Mouse (Mus musculus) forebrain, embryonic 13.5 days (tissue): ENCODE measurements around the gene Tmem43. TPM values are rescaled to one million over a fixed set of nuclear protein-coding genes. Genes with fewer than 3 reads are reported as not detected.

Experiments used
- polyA plus RNA-seq: library from polyadenylated mRNA; unstranded; fragments of >200 nt; fragmentation: Nextera tagmentation; extraction: Ambion mirVana; gene quantifications from 2 replicates; pipeline ENCODE4 v1.2.1, GENCODE M21; 2015

The Tmem43 gene
- polyA plus RNA-seq, 1 experiment from 2014 or later: 48.3 TPM

Other genes starting within 250 kb of the Tmem43 start
- gene Wnt7a, start 62.3 kb upstream of the Tmem43 start, polyA plus RNA-seq: 21.9 and 22.8 TPM in 2 replicates
- 27.3 and 30.7 TPM in 2 replicates for gene Chchd4, start 157 bp upstream of the Tmem43 start, polyA plus RNA-seq
- 18.6 and 20.5 TPM in 2 replicates for gene Xpc, start 42.2 kb downstream of the Tmem43 start, polyA plus RNA-seq
- gene Lsm3, start 42.2 kb downstream of the Tmem43 start, polyA plus RNA-seq: 273 and 275 TPM in 2 replicates
- 68.2 and 73.1 TPM in 2 replicates for gene Slc6a6, start 210.3 kb downstream of the Tmem43 start, polyA plus RNA-seq